Mouse (Mus musculus) retina, embryonic 14.5 days (tissue): ENCODE data around the gene Cavin3.
"Not testable (repeated sequence)": the region's sequence is repeated elsewhere in the genome, so short reads cannot be mapped to it uniquely, and the experiment has no call there.

Experiments used
- DNase-seq: peaks from one replicate; pipeline ENCODE4 v3.0.0-alpha.2; 2015; ENCODE audit warnings: low spot score

Gene Cavin3

GRCm38 (mm10) chr7:105480081-105480480 lies 2.0 kb downstream of the Cavin3 start:
- DNase-seq = peak; percentile 13

DNA sequence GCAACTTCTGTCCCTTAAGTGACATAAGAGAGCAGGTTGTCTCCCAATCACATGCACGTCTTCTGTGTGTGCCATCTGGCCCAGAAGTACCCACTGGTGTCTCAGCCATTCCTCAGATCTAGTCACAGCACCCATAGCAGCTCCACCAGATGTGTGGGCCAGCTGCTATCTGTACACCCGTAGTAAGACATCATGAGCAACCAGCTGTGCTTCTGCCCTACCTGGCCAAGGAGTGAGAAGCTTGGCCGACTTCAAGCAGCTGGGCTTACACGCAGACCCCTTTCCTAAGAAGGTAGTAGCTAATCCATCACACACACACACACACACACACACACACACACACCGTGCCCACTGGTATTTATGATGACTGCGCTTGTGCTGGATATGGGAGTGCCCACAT lies 2.9 kb downstream of the Cavin3 start:
- DNase-seq = no peak

DNA sequence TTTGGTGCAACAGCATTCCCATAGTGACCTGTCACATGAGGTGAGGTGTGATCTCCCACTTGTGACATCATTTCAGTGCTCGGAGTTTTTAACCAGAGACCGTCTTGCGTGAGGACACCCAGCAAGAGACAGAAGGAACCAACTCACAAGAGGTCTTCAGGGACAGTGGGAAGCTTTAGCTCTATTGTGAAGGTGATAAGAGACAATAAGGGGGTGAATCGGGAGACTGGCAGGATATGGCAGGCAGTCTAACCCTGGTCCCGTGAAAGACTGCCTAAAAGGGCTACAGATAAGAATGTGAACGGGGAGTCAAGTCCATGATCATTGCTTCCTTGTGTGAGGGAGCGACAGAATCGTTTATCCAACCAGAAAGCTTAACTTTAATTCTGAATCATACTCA lies 3.8 kb downstream of the Cavin3 start:
- DNase-seq = no peak

GRCm38 (mm10) chr7:105477841-105478240 lies 4.3 kb downstream of the Cavin3 start:
- DNase-seq = peak; percentile 80

DNA sequence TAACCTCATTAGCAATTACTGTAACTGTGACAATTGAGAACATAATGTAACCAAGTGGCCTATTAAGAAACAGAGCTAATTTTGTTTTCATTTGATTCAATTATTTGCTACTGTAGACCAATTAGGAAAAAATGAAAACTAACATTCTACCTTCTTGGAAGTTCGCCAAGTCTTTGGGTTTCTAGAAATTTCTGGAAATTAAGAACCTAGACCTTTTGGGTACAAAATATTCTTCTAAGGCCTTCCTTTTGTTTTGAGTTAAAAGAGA lies 4.7 kb downstream of the Cavin3 start:
- no peak for DNase-seq

- DNase-seq = no peak
Observed at GRCm38 (mm10) chr7:105476683-105477432, 5.2 kb downstream of the Cavin3 start.

GRCm38 (mm10) chr7:105475396-105475949 lies 6.6 kb downstream of the Cavin3 start:
- no peak for DNase-seq

DNA sequence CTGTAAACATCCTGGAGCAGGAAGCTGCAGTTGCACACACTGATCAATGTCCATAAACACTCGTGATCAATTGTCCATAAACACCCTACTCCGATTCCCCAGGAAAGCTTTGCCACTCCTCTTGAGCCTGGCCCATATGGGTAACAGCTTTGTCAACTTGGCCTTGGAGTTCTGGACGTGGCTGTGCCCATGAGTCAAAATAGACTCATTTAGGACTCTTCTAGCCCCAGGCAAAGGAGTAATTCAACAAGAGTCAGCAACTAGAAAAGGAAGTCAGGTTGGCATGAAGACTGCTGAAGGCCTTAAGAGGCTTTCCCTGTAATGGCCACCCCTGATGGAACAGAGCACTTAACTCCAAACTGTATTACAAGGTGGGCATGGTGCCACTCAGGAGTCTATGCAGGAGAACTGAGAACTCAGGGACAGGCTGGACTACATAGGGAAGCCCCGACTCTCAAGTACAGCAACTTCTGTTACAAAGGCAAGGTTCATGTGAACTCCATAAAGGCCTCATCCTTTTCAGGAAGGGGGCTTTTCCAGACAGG lies 7.3 kb downstream of the Cavin3 start:
- DNase-seq = no peak

GRCm38 (mm10) chr7:105472607-105473006 lies 9.5 kb downstream of the Cavin3 start:
- DNase-seq = no peak

DNA sequence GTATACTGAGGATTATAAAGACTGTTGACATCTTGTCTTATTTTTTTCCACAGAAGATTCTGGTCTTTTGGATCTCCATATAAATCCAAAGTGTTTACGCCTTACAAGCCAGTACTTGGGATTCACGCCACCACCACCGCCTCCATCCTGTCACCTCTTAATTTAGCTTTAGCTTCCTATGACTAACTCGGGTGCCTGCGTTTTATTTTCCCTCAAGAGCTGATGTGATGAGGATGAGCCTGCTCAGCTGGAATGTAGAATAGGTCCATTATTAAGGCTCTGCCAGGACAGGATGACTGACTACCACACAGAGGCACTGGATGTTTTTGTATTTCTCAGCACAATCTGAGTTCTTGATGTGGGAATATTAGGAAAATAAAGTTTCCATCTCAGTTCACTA lies 16.6 kb downstream of the Cavin3 start:
- not testable (repeated sequence) for DNase-seq

- DNase-seq = no peak
Observed at GRCm38 (mm10) chr7:105458546-105458945, 23.6 kb downstream of the Cavin3 start.

- not testable (repeated sequence) for DNase-seq
Observed at GRCm38 (mm10) chr7:105453345-105453744, 28.8 kb downstream of the Cavin3 start.

GRCm38 (mm10) chr7:105445076-105445475 lies 37.0 kb downstream of the Cavin3 start:
- no peak for DNase-seq

DNA sequence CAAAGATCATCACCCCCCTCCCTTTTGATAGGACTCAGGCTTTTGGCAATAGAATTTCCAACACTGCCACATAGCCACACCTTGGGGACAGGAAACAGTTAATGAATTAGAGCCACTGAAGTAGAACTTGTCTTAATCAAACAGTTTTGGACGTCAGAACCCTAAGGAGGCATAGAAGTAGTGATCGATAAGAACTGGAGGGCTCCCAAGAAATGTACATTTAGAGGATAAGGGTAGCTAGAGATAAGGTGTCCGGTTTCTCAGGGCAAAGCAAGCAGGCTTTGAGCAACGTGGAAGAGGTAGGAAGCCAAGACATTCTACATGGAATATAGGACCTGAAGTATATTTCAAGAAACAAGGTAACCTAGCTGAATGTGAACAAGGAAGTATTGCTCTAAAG lies 40.7 kb downstream of the Cavin3 start:
- DNase-seq = no peak

- DNase-seq = no peak
Observed at GRCm38 (mm10) chr7:105437979-105438772, 43.9 kb downstream of the Cavin3 start.

DNA sequence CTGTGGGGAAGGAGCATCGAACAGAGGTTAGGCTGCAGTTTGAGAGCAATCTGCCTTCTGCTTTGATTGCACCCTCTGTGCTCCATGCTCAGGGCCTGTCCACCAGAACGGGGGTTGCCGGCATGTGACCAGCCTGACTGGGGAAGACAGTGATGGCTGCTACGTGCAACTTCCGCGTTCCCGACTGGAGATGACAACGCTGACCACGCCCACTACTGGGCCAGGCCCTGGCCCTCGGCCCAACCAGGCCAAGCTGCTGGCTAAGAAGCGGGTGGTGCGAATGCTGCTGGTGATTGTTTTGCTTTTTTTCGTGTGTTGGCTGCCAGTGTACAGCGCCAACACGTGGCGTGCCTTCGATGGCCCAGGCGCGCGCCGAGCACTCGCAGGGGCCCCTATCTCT lies 47.3 kb downstream of the Cavin3 start:
- no peak for DNase-seq

GRCm38 (mm10) chr7:105433859-105434258 lies 48.2 kb downstream of the Cavin3 start:
- DNase-seq = no peak

DNA sequence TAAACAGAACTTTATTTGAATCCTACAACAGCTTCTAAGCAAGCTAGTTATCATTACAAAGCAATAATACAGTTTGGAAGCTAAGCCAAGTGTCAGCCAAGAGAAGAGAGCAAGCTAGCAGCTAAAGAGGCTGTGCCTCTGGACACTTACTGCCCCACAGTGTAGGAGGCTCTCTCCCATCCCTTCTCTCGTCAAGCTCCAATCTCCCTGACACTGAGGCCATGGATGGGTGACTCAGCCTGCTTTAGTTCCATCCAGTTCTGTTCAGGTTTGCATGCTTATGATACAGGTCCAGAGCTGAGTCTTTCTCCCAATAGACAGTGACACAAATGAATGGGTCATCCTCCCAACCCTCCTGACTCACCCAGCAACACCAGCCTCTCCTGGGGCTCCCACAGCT lies 50.0 kb downstream of the Cavin3 start:
- DNase-seq = no peak
